8 mouse cellular contexts compared by ENCODE assay signal in the genomic region with DNA sequence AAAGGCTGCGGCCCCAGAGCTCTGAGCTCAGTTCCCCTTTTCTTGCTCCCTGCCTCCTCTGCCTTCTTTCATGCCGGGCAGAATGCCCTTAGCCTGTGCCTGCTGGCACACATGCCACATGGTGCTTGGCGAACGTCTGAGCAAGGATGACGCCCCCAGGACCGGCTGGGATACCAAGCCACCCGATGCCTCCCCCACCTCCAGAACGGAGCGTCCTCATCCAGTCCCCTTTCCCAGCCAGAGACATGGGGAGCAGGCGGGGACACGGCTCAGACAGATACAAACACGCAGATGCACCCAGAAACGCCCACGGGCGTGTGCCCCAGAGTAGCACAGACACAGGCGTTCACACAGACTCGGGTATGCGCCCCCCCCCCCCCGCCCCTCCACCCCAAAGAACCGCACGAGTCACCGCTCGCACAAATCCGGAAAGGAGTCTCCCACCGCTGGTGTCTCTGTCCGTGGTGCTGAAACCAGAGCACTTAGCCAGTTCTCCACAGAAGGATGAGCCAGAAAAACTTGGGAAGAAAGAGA. TPM values are rescaled to one million over a fixed set of nuclear protein-coding genes. Genes with fewer than 3 reads are reported as not detected.
DNase-seq lines count a peak whose midpoint lies in the region; ATAC-seq lines count a peak whose summit lies in the region.

No protein-coding gene starts in this region.

- no peaks in the 10 kb centered on the region for H3K36me3 ChIP-seq in embryonic facial prominence, embryonic 15.5 days
- H3K36me3 ChIP-seq in hindbrain, embryonic 14.5 days (replicated peaks; ENCODE audit: control insufficient read depth, insufficient read depth), result no peaks in the 10 kb centered on the region
- H3K36me3 ChIP-seq in limb, embryonic 13.5 days, result no peaks in the 10 kb centered on the region

- H3K9ac ChIP-seq in embryonic facial prominence, embryonic 15.5 days, result no peak overlapping the region
- H3K9ac ChIP-seq in hindbrain, embryonic 14.5 days, result no peak overlapping the region
- H3K9ac ChIP-seq in limb, embryonic 13.5 days, result no peak overlapping the region

- WGBS in embryonic facial prominence, embryonic 15.5 days, result 2% methylated on average over 26 of the region's 26 CpGs
- 2% methylated on average over 26 of the region's 26 CpGs for WGBS in hindbrain, embryonic 14.5 days
- 3% methylated on average over 26 of the region's 26 CpGs for WGBS in limb, embryonic 13.5 days

- H3K4me1 ChIP-seq in embryonic facial prominence, embryonic 15.5 days, result peaks cover 11% of the 10 kb centered on the region
- 0 out of 2 replicates have a peak, but pooled peaks cover 4% of the 10 kb centered on the region for H3K4me1 ChIP-seq in hindbrain, embryonic 14.5 days (replicated peaks; ENCODE audit: control insufficient read depth, insufficient read depth, low read length)
- 0 out of 2 replicates have a peak, but pooled peaks cover 3% of the 10 kb centered on the region for H3K4me1 ChIP-seq in limb, embryonic 13.5 days

- H3K27me3 ChIP-seq in embryonic facial prominence, embryonic 15.5 days, result peaks cover 75% of the 10 kb centered on the region
- peaks cover 83% of the 10 kb centered on the region for H3K27me3 ChIP-seq in hindbrain, embryonic 14.5 days (ENCODE audit: control insufficient read depth, insufficient read depth, low read length)
- peaks cover 93% of the 10 kb centered on the region for H3K27me3 ChIP-seq in limb, embryonic 13.5 days

- no peak for ATAC-seq in embryonic facial prominence, embryonic 15.5 days (ENCODE audit: insufficient number of reproducible peaks, low FRiP score, low TSS enrichment, low read depth)
- ATAC-seq in hindbrain, embryonic 14.5 days (ENCODE audit: low FRiP score), result no peak
- no peak for ATAC-seq in limb, embryonic 13.5 days (ENCODE audit: low FRiP score, low read depth)

- no peaks in the 10 kb centered on the region for H3K9me3 ChIP-seq in embryonic facial prominence, embryonic 15.5 days (replicated peaks)
- no peaks in the 10 kb centered on the region for H3K9me3 ChIP-seq in hindbrain, embryonic 14.5 days (ENCODE audit: control insufficient read depth, low read length)
- no peaks in the 10 kb centered on the region for H3K9me3 ChIP-seq in limb, embryonic 13.5 days

- no peak overlapping the region for H3K27ac ChIP-seq in embryonic facial prominence, embryonic 15.5 days (replicated peaks)
- no peak overlapping the region for H3K27ac ChIP-seq in hindbrain, embryonic 14.5 days
- no peak overlapping the region for H3K27ac ChIP-seq in limb, embryonic 13.5 days

- DNase-seq in left cerebral cortex, adult 18-20 months (ENCODE audit: low spot score in 2 of 2), result peak; percentile 72 to 83
- DNase-seq in left cerebral cortex, adult 11 months (ENCODE audit: low spot score), result no peak
- DNase-seq in adrenal gland, postnatal 25 days, result peak; percentile 75
- peak; percentile 65 for DNase-seq in hindbrain, embryonic 14.5 days (ENCODE audit: low spot score)
- peak; percentile 82 for DNase-seq in retina, embryonic 14.5 days (ENCODE audit: low spot score)
- no peak for DNase-seq in B cell, adult 2 months

- H3K4me3 ChIP-seq in embryonic facial prominence, embryonic 15.5 days (replicated peaks), result 0 out of 2 replicates have a peak overlapping the region, but pooled peaks have one; percentile 4
- H3K4me3 ChIP-seq in hindbrain, embryonic 14.5 days (replicated peaks; ENCODE audit: low read length), result no peak overlapping the region
- H3K4me3 ChIP-seq in limb, embryonic 13.5 days, result no peak overlapping the region

- H3K4me2 ChIP-seq in embryonic facial prominence, embryonic 15.5 days (replicated peaks), result peak overlapping the region; percentile 12; the same call in 1 of the 2 replicates
- peak overlapping the region; percentile 17 for H3K4me2 ChIP-seq in hindbrain, embryonic 14.5 days (replicated peaks)
- peak overlapping the region; percentile 24; the same call in 1 of the 2 replicates for H3K4me2 ChIP-seq in limb, embryonic 13.5 days (replicated peaks)

RNA-seq across cellular contexts. Expression of gene Neurod2, which starts 15.6 kb away (rescaled TPM):
- total RNA-seq in left cerebral cortex, adult 18-20 months (2021), result 10 to 100 TPM; 70.9 to 73.2 TPM
- not detected in 2 replicates for total RNA-seq in adrenal gland, postnatal 25 days (2021)
- 0.09 TPM in 1 of 2 replicates, not detected in the other for polyA plus RNA-seq in embryonic facial prominence, embryonic 15.5 days (2015; fragmentation: Nextera tagmentation; extraction: Ambion mirVana)
- 21.7 and 25.5 TPM in 2 replicates for polyA plus RNA-seq in hindbrain, embryonic 14.5 days (2014; fragmentation: Nextera tagmentation; extraction: Ambion mirVana)
- not detected in 2 replicates for polyA plus RNA-seq in limb, embryonic 13.5 days (2015; fragmentation: Nextera tagmentation; extraction: Ambion mirVana)

RNA-seq across cellular contexts. Expression of gene Ppp1r1b, which starts 34.3 kb away (rescaled TPM):
- total RNA-seq in left cerebral cortex, adult 18-20 months (2021), result 100 to 1,000 TPM; 225 to 310 TPM
- total RNA-seq in adrenal gland, postnatal 25 days (2021), result 0.24 TPM in 1 of 2 replicates, not detected in the other
- 3.8 and 7.0 TPM in 2 replicates for polyA plus RNA-seq in embryonic facial prominence, embryonic 15.5 days (2015; fragmentation: Nextera tagmentation; extraction: Ambion mirVana)
- polyA plus RNA-seq in hindbrain, embryonic 14.5 days (2014; fragmentation: Nextera tagmentation; extraction: Ambion mirVana), result 3.0 and 3.3 TPM in 2 replicates
- polyA plus RNA-seq in limb, embryonic 13.5 days (2015; fragmentation: Nextera tagmentation; extraction: Ambion mirVana), result 1.5 and 1.9 TPM in 2 replicates

RNA-seq across cellular contexts. Expression of gene Stard3, which starts 44.3 kb away (rescaled TPM):
- 10 to 100 TPM; 39.8 to 40.9 TPM for total RNA-seq in left cerebral cortex, adult 18-20 months (2021)
- 23.6 and 23.9 TPM in 2 replicates for total RNA-seq in adrenal gland, postnatal 25 days (2021)
- 41.0 and 41.3 TPM in 2 replicates for polyA plus RNA-seq in embryonic facial prominence, embryonic 15.5 days (2015; fragmentation: Nextera tagmentation; extraction: Ambion mirVana)
- polyA plus RNA-seq in hindbrain, embryonic 14.5 days (2014; fragmentation: Nextera tagmentation; extraction: Ambion mirVana), result 33.9 and 36.8 TPM in 2 replicates
- polyA plus RNA-seq in limb, embryonic 13.5 days (2015; fragmentation: Nextera tagmentation; extraction: Ambion mirVana), result 41.9 and 43.2 TPM in 2 replicates

Comparison
In these comparisons a context has a peak if more than half of its experiments do, and no peak if none do; other contexts are left out.
1. DNase-seq: peak in left cerebral cortex, adult 18-20 months (2 of 2), adrenal gland, postnatal 25 days (single experiment), hindbrain, embryonic 14.5 days (single experiment) and retina, embryonic 14.5 days (single experiment); none in left cerebral cortex, adult 11 months (single experiment) and B cell, adult 2 months (0 of 2).
2. RNA of gene Neurod2, which starts 15.6 kb away (polyA plus RNA-seq): 21.7 to 25.5 TPM in hindbrain, embryonic 14.5 days; 0.09 TPM in embryonic facial prominence, embryonic 15.5 days and not detected in limb, embryonic 13.5 days; every median in the first group is over 10 times any median in the second.
3. Peak in every context shown above with its lines, with median percentiles within 50 percentile points of each other: H3K4me2 ChIP-seq.